Comparison of ENCODE assay signal across 23 mouse cellular contexts in genomic region chr17:45925845-45926244, GRCm38 (mm10).
DNase-seq lines count a peak whose midpoint lies in the region; ATAC-seq and TF ChIP-seq lines count a peak whose summit lies in the region.
"Had no signal": no experiment of that assay in that cellular context is flagged by ENCODE, and none has a peak within 500 bp of the region (broad histone marks: within the 10 kb centered on the region; RNA-seq: fewer than 3 reads in every experiment).

No protein-coding gene starts in this region.

- peaks cover 1% of the 10 kb centered on the region; the same call in 1 of the 2 replicates for H3K4me1 ChIP-seq in heart, adult 2 months (ENCODE audit: control insufficient read depth, insufficient read depth, low read length)
- peaks cover 10% of the 10 kb centered on the region; the same call in 1 of the 2 replicates for H3K4me1 ChIP-seq in heart, embryonic 11.5 days (ENCODE audit: control insufficient read depth, insufficient read depth, low read length)
- no peaks in the 10 kb centered on the region for H3K4me1 ChIP-seq in kidney, adult 2 months (ENCODE audit: control insufficient read depth, insufficient read depth, low read length)
- H3K4me1 ChIP-seq in limb, embryonic 10.5 days: peaks cover 45% of the 10 kb centered on the region
- H3K4me1 ChIP-seq in midbrain, embryonic 10.5 days: peaks cover 41% of the 10 kb centered on the region
- H3K4me1 ChIP-seq: forebrain, embryonic 12.5 days had no signal

- peak overlapping the region; percentile 40; the same call in 1 of the 2 replicates for H3K27ac ChIP-seq in heart, adult 2 months
- no peak overlapping the region for H3K27ac ChIP-seq in heart, embryonic 11.5 days (ENCODE audit: low read depth, low read length)
- peak overlapping the region; percentile 24; the same call in 1 of the 2 replicates for H3K27ac ChIP-seq in kidney, adult 2 months (ENCODE audit: insufficient read depth, low read depth, low read length)
- H3K27ac ChIP-seq in limb, embryonic 10.5 days: peak overlapping the region; percentile 61
- H3K27ac ChIP-seq in midbrain, embryonic 10.5 days (replicated peaks): no peak overlapping the region
- H3K27ac ChIP-seq: embryonic facial prominence, embryonic 15.5 days; forebrain, embryonic 12.5 days; limb, embryonic 15.5 days had no signal

- H3K27me3 ChIP-seq in heart, adult 2 months (ENCODE audit: control insufficient read depth, insufficient read depth, low read length): no peaks in the 10 kb centered on the region
- no peaks in the 10 kb centered on the region for H3K27me3 ChIP-seq in heart, embryonic 11.5 days (ENCODE audit: control insufficient read depth, insufficient read depth, low read length)
- H3K27me3 ChIP-seq in kidney, adult 2 months (replicated peaks; ENCODE audit: control insufficient read depth, insufficient read depth, low read length): no peaks in the 10 kb centered on the region
- H3K27me3 ChIP-seq in limb, embryonic 10.5 days (ENCODE audit: low read depth, poor library complexity, severe bottlenecking): no peaks in the 10 kb centered on the region
- H3K27me3 ChIP-seq in midbrain, embryonic 10.5 days (ENCODE audit: low read depth, poor library complexity, severe bottlenecking): peaks cover 35% of the 10 kb centered on the region
- H3K27me3 ChIP-seq: embryonic facial prominence, embryonic 15.5 days; forebrain, embryonic 12.5 days; limb, embryonic 15.5 days had no signal

- no peak overlapping the region for H3K4me3 ChIP-seq in heart, adult 2 months
- H3K4me3 ChIP-seq in heart, embryonic 11.5 days (ENCODE audit: low read depth, low read length): no peak overlapping the region
- H3K4me3 ChIP-seq in kidney, adult 2 months (ENCODE audit: insufficient read depth, low read depth, low read length): no peak overlapping the region
- no peak overlapping the region for H3K4me3 ChIP-seq in limb, embryonic 10.5 days
- H3K4me3 ChIP-seq in midbrain, embryonic 10.5 days: no peak overlapping the region
- H3K4me3 ChIP-seq: embryonic facial prominence, embryonic 15.5 days; forebrain, embryonic 12.5 days; limb, embryonic 15.5 days had no signal

- intact Hi-C loops in heart, adult 2 months (cut with DNase I): no loop called here

- peak; percentile 48 for DNase-seq in adrenal gland, postnatal 10 days
- no peak for DNase-seq in adrenal gland, postnatal 4 days (ENCODE audit: low spot score in 2 of 2)
- peak in 1 of 2 experiments; percentile 38 for DNase-seq in heart, adult 2 months
- DNase-seq in kidney, adult 2 months: peak; percentile 43
- no peak for DNase-seq in kidney, postnatal 4 days
- no peak for DNase-seq in limb, embryonic 10.5 days (ENCODE audit: low spot score)
- no peak for DNase-seq in midbrain, embryonic 10.5 days (ENCODE audit: low spot score)
- DNase-seq: cerebellum, adult 11 months; cerebellum, postnatal 25 days; embryo, embryonic 11 days; lung, embryonic 14.5 days; lung, postnatal 36 days; right cerebral cortex, postnatal 14 days; spleen, adult 18-20 months; thymus, postnatal 25 days had no signal

- no peaks in the 10 kb centered on the region for H3K79me2 ChIP-seq in heart, adult 2 months (replicated peaks; ENCODE audit: control insufficient read depth, insufficient read depth, low read length)

- no peak for TF ChIP-seq CTCF in heart, adult 2 months (IDR thresholded peaks at IDR 0.05)
- TF ChIP-seq CTCF in kidney, adult 2 months (conservative IDR thresholded peaks at IDR 0.05; ENCODE audit: insufficient read depth, insufficient read length, low read depth, low read length): no peak

- no peak overlapping the region for H3K9ac ChIP-seq in heart, adult 2 months (ENCODE audit: low read depth, low read length)
- H3K9ac ChIP-seq in heart, embryonic 11.5 days (ENCODE audit: low read depth, low read length): no peak overlapping the region
- H3K9ac ChIP-seq: embryonic facial prominence, embryonic 15.5 days; forebrain, embryonic 12.5 days; limb, embryonic 15.5 days; lung, embryonic 14.5 days had no signal

- ATAC-seq in heart, embryonic 11.5 days (replicated peaks; ENCODE audit: insufficient number of reproducible peaks, low FRiP score, low TSS enrichment): no peak
- ATAC-seq: activated CD4-positive, CD25-positive, alpha-beta regulatory T cell, adult 4 months; hindbrain, embryonic 16.5 days; midbrain, embryonic 16.5 days had no signal

- H3K36me3 ChIP-seq in heart, adult 2 months (ENCODE audit: control insufficient read depth, insufficient read depth, low read length): no peaks in the 10 kb centered on the region
- H3K36me3 ChIP-seq in heart, embryonic 11.5 days (ENCODE audit: control insufficient read depth, insufficient read depth, low read length): no peaks in the 10 kb centered on the region
- no peaks in the 10 kb centered on the region for H3K36me3 ChIP-seq in kidney, adult 2 months (ENCODE audit: control insufficient read depth, insufficient read depth, low read length)
- no peaks in the 10 kb centered on the region for H3K36me3 ChIP-seq in limb, embryonic 10.5 days
- no peaks in the 10 kb centered on the region for H3K36me3 ChIP-seq in midbrain, embryonic 10.5 days
- H3K36me3 ChIP-seq: embryonic facial prominence, embryonic 15.5 days; forebrain, embryonic 12.5 days; G1E; limb, embryonic 15.5 days had no signal

- no peak overlapping the region for H3K4me2 ChIP-seq in heart, embryonic 11.5 days
- H3K4me2 ChIP-seq: embryonic facial prominence, embryonic 15.5 days; forebrain, embryonic 12.5 days; limb, embryonic 15.5 days; lung, embryonic 14.5 days had no signal

- no peak for TF ChIP-seq POLR2A in heart, adult 2 months (IDR thresholded peaks at IDR 0.05; ENCODE audit: insufficient read depth, low read depth, low read length)
- no peak for TF ChIP-seq POLR2A in kidney, adult 2 months (IDR thresholded peaks at IDR 0.05; ENCODE audit: low read depth, low read length)

- 43% methylated on average over 6 of the region's 6 CpGs for WGBS in heart, adult 2 months
- 64% methylated on average over 6 of the region's 6 CpGs for WGBS in heart, embryonic 11.5 days (ENCODE audit: insufficient replicate concordance)
- 59% methylated on average over 6 of the region's 6 CpGs for WGBS in kidney, adult 2 months
- 73% methylated on average over 6 of the region's 6 CpGs for WGBS in limb, embryonic 10.5 days
- WGBS in midbrain, embryonic 10.5 days: 48% methylated on average over 6 of the region's 6 CpGs

- H3K9me3 ChIP-seq in heart, embryonic 11.5 days (replicated peaks; ENCODE audit: control insufficient read depth, low read length): no peaks in the 10 kb centered on the region
- H3K9me3 ChIP-seq in limb, embryonic 10.5 days (replicated peaks): no peaks in the 10 kb centered on the region
- no peaks in the 10 kb centered on the region for H3K9me3 ChIP-seq in midbrain, embryonic 10.5 days (replicated peaks)
- H3K9me3 ChIP-seq: embryonic facial prominence, embryonic 15.5 days; forebrain, embryonic 12.5 days; G1E; limb, embryonic 15.5 days had no signal

- TF ChIP-seq EP300 in heart, adult 2 months (IDR thresholded peaks at IDR 0.05; ENCODE audit: insufficient read depth, low read depth, low read length): no peak

Comparison
In these comparisons a context has a peak if more than half of its experiments do, and no peak if none do; other contexts are left out.
1. DNase-seq: peak in adrenal gland, postnatal 10 days (single experiment) and kidney, adult 2 months (single experiment); none in adrenal gland, postnatal 4 days (0 of 2), kidney, postnatal 4 days (0 of 2), limb, embryonic 10.5 days (single experiment) and midbrain, embryonic 10.5 days (single experiment).
2. H3K27ac ChIP-seq: peak in heart, adult 2 months (single experiment), kidney, adult 2 months (single experiment) and limb, embryonic 10.5 days (single experiment); none in heart, embryonic 11.5 days (single experiment) and midbrain, embryonic 10.5 days (single experiment).